Mouse (Mus musculus) lung, embryonic 16.5 days (tissue): ENCODE results near the gene Olfr30. TPM values are rescaled to one million over a fixed set of nuclear protein-coding genes. Genes with fewer than 3 reads are reported as not detected.
"Not testable (repeated sequence)": the region's sequence is repeated elsewhere in the genome, so short reads cannot be mapped to it uniquely, and the experiment has no call there.

Experiments used
- ATAC-seq: fragments of 200-750 bp; cut with Nextera tagmentation; 2 replicates; pipeline ENCODE4 v1.8.0; 2017; ENCODE audit warnings: low read depth, mild to moderate bottlenecking, moderate library complexity
- H3K27ac ChIP-seq: fragments of 300-500 bp; sonication (generic); 2 replicates; pipeline ENCODE4 v1.5.1; 2014; ENCODE audit warnings: mild to moderate bottlenecking, control low read depth, low read length
- H3K27me3 ChIP-seq: fragments of 300-500 bp; sonication (generic); 2 replicates; pipeline ENCODE4 v1.6.1; 2014; ENCODE audit warnings: low read depth, low read length, mixed read lengths; ENCODE audit not compliant: control insufficient read depth, insufficient read depth
- H3K36me3 ChIP-seq: fragments of 300-500 bp; sonication (generic); 2 replicates; pipeline ENCODE4 v1.6.1; 2014; ENCODE audit warnings: low read length; ENCODE audit not compliant: control insufficient read depth, insufficient read depth
- H3K4me1 ChIP-seq: fragments of 300-500 bp; sonication (generic); replicated peaks from 2 replicates; pipeline ENCODE4 v1.6.1; 2014; ENCODE audit warnings: low read length, mixed read lengths; ENCODE audit not compliant: control insufficient read depth, insufficient read depth
- H3K4me2 ChIP-seq: fragments of 300-500 bp; sonication (generic); 2 replicates; pipeline ENCODE4 v1.6.1; 2014; ENCODE audit warnings: low read depth, low read length, control low read depth
- H3K4me3 ChIP-seq: fragments of 300-500 bp; sonication (generic); 2 replicates; pipeline ENCODE4 v1.5.1; 2014; ENCODE audit warnings: mild to moderate bottlenecking, low read length, control low read depth
- H3K9ac ChIP-seq: fragments of 300-500 bp; sonication (generic); 2 replicates; pipeline ENCODE4 v1.6.1; 2014; ENCODE audit warnings: low read length, control low read depth
- H3K9me3 ChIP-seq: fragments of 300-500 bp; sonication (generic); 2 replicates; pipeline ENCODE4 v1.6.1; 2016; ENCODE audit warnings: low read length; ENCODE audit not compliant: control insufficient read depth
- WGBS: fragments of 180-500 bp; shearing (Covaris S2); extraction: QIAGEN DNeasy Blood & Tissue Kit; methylation state at CpG from one replicate; pipeline ENCODE4 v1.1.7; 2014; 5-methylcytosine and 5-hydroxymethylcytosine counted together
- polyA plus RNA-seq: library from polyadenylated mRNA; unstranded; fragments of >200 nt; fragmentation: Nextera tagmentation; extraction: Ambion mirVana; gene quantifications from 2 replicates; pipeline ENCODE4 v1.2.1, GENCODE M21; 2015

The Olfr30 gene
- polyA plus RNA-seq = not detected in 2 replicates

GRCm38 (mm10) chr11:58462170-58462569 lies at the start of gene Olfr30:
TSS of gene Olfr30 (minus strand) at chr11:58462270.
- no peak within 1 kb of the TSS for H3K4me3 ChIP-seq
- H3K9me3 ChIP-seq = no peaks in the 10 kb centered on the region
- no peak within 1 kb of the TSS for H3K4me2 ChIP-seq
- ATAC-seq = no peak
- H3K36me3 ChIP-seq = no peaks in the 10 kb centered on the region
- no peaks in the 10 kb centered on the region for H3K27me3 ChIP-seq
- H3K27ac ChIP-seq = no peak within 1 kb of the TSS
- no peak within 1 kb of the TSS for H3K9ac ChIP-seq
- no peaks in the 10 kb centered on the region for H3K4me1 ChIP-seq

- not testable (repeated sequence) for H3K9me3 ChIP-seq, ATAC-seq, H3K27ac ChIP-seq, H3K36me3 ChIP-seq, H3K27me3 ChIP-seq, H3K4me1 ChIP-seq, H3K4me2 ChIP-seq, H3K4me3 ChIP-seq, H3K9ac ChIP-seq
- 79% methylated on average over 19 of the region's 19 CpGs for WGBS
These were observed 47.0 kb upstream of the Olfr30 start for GRCm38 (mm10) chr11:58509058-58509457.

GRCm38 (mm10) chr11:58502472-58502871 lies 40.4 kb upstream of the Olfr30 start, which contains the start of gene Olfr331:
TSS of gene Olfr331 (minus strand) at chr11:58502572.
- H3K27me3 ChIP-seq, H3K4me1 ChIP-seq, H3K9ac ChIP-seq, ATAC-seq, H3K4me3 ChIP-seq, H3K36me3 ChIP-seq, H3K9me3 ChIP-seq, H3K27ac ChIP-seq, H3K4me2 ChIP-seq: not testable (repeated sequence)

- Histone ChIP-seq H3K27me3 (no peaks in the 10 kb centered on the region), H3K27ac (no peak overlapping the region), H3K4me2 (no peak overlapping the region), H3K4me1 (no peaks in the 10 kb centered on the region), H3K9me3 (no peaks in the 10 kb centered on the region), H3K9ac (no peak overlapping the region), H3K4me3 (no peak overlapping the region), H3K36me3 (no peaks in the 10 kb centered on the region)
- ATAC-seq = no peak
- WGBS = 33% methylated on average over 3 of the region's 3 CpGs
These were observed 37.2 kb upstream of the Olfr30 start for GRCm38 (mm10) chr11:58499290-58499689.

GRCm38 (mm10) chr11:58498761-58499160 lies 36.7 kb upstream of the Olfr30 start:
- no peaks in the 10 kb centered on the region for H3K27me3 ChIP-seq
- H3K27ac ChIP-seq = no peak overlapping the region
- H3K36me3 ChIP-seq = no peaks in the 10 kb centered on the region
- H3K4me2 ChIP-seq = no peak overlapping the region
- 81% methylated on average over 9 of the region's 9 CpGs for WGBS
- no peak for ATAC-seq
- H3K4me1 ChIP-seq = no peaks in the 10 kb centered on the region
- H3K4me3 ChIP-seq = no peak overlapping the region
- H3K9me3 ChIP-seq = no peaks in the 10 kb centered on the region
- H3K9ac ChIP-seq = no peak overlapping the region

GRCm38 (mm10) chr11:58492455-58492854 lies 30.4 kb upstream of the Olfr30 start, which contains the start of gene Olfr332:
TSS of gene Olfr332 (minus strand) at chr11:58492555.
- Histone ChIP-seq H3K27me3 (no peaks in the 10 kb centered on the region), H3K4me3 (no peak within 1 kb of the TSS), H3K36me3 (no peaks in the 10 kb centered on the region), H3K9ac (no peak within 1 kb of the TSS), H3K4me2 (no peak within 1 kb of the TSS), H3K27ac (no peak within 1 kb of the TSS), H3K4me1 (no peaks in the 10 kb centered on the region), H3K9me3 (no peaks in the 10 kb centered on the region)
- WGBS = 66% methylated on average over 2 of the region's 2 CpGs
- no peak for ATAC-seq

GRCm38 (mm10) chr11:58453592-58453991 lies 8.5 kb downstream of the Olfr30 start:
- no peak overlapping the region for H3K4me3 ChIP-seq
- H3K27ac ChIP-seq = no peak overlapping the region
- H3K4me2 ChIP-seq = no peak overlapping the region
- no peak overlapping the region for H3K9ac ChIP-seq
- no peak for ATAC-seq
- H3K36me3 ChIP-seq = no peaks in the 10 kb centered on the region
- no peaks in the 10 kb centered on the region for H3K4me1 ChIP-seq
- no peaks in the 10 kb centered on the region for H3K9me3 ChIP-seq
- 35% methylated on average over 4 of the region's 4 CpGs for WGBS
- H3K27me3 ChIP-seq = no peaks in the 10 kb centered on the region

- WGBS = 93% methylated on average over 9 of the region's 9 CpGs
- Histone ChIP-seq H3K4me3 (no peak within 1 kb of the TSS), H3K4me2 (no peak within 1 kb of the TSS), H3K36me3 (no peaks in the 10 kb centered on the region), H3K27me3 (no peaks in the 10 kb centered on the region), H3K27ac (no peak within 1 kb of the TSS), H3K4me1 (no peaks in the 10 kb centered on the region), H3K9me3 (no peaks in the 10 kb centered on the region), H3K9ac (no peak within 1 kb of the TSS)
- no peak for ATAC-seq
These were observed 9.3 kb downstream of the Olfr30 start, which contains the start of gene Lypd9 for GRCm38 (mm10) chr11:58452759-58453158. TSS of gene Lypd9 (minus strand) at chr11:58452923.

- H3K4me1 ChIP-seq = no peaks in the 10 kb centered on the region
- no peak overlapping the region for H3K4me2 ChIP-seq
- no peaks in the 10 kb centered on the region for H3K27me3 ChIP-seq
- no peak overlapping the region for H3K4me3 ChIP-seq
- WGBS = 37% methylated on average over 5 of the region's 5 CpGs
- no peaks in the 10 kb centered on the region for H3K36me3 ChIP-seq
- H3K9ac ChIP-seq = no peak overlapping the region
- H3K9me3 ChIP-seq = no peaks in the 10 kb centered on the region
- ATAC-seq = no peak
- H3K27ac ChIP-seq = no peak overlapping the region
These were observed 24.2 kb downstream of the Olfr30 start for GRCm38 (mm10) chr11:58437866-58438265.

- Histone ChIP-seq H3K4me3 (no peak within 1 kb of the TSS), H3K9ac (no peak within 1 kb of the TSS), H3K9me3 (no peaks in the 10 kb centered on the region), H3K36me3 (no peaks in the 10 kb centered on the region), H3K4me1 (no peaks in the 10 kb centered on the region), H3K4me2 (no peak within 1 kb of the TSS), H3K27me3 (no peaks in the 10 kb centered on the region), H3K27ac (no peak within 1 kb of the TSS)
- 73% methylated on average over 3 of the region's 3 CpGs for WGBS
- ATAC-seq = no peak
These were observed 29.8 kb downstream of the Olfr30 start, which contains the start of gene Gm12253 for GRCm38 (mm10) chr11:58432259-58432658. TSS of gene Gm12253 (plus strand) at chr11:58432559.
